In genomic region chr10:128888941-128889827, GRCm38 (mm10) we compare ENCODE assay signal across 8 mouse cellular contexts. TPM values are rescaled to one million over a fixed set of nuclear protein-coding genes. Genes with fewer than 3 reads are reported as not detected.
DNase-seq lines count a peak whose midpoint lies in the region; ATAC-seq and TF ChIP-seq lines count a peak whose summit lies in the region.

No protein-coding gene starts in this region.

- H3K36me3 ChIP-seq in heart, embryonic 14.5 days (ENCODE audit: control insufficient read depth, insufficient read depth, low read length), result peaks cover 20% of the 10 kb centered on the region; the same call in 1 of the 2 replicates
- H3K36me3 ChIP-seq in hindbrain, postnatal 0 days (ENCODE audit: insufficient read depth, low read length), result peaks cover 7% of the 10 kb centered on the region; the same call in 1 of the 2 replicates
- H3K36me3 ChIP-seq in midbrain, embryonic 16.5 days (ENCODE audit: control insufficient read depth, insufficient read depth, low read length), result peaks cover 8% of the 10 kb centered on the region; the same call in 1 of the 2 replicates

- no peak for ATAC-seq in heart, embryonic 14.5 days (ENCODE audit: insufficient number of reproducible peaks, insufficient read depth, low FRiP score, low read depth)
- ATAC-seq in hindbrain, postnatal 0 days, result peak; percentile 8
- ATAC-seq in midbrain, embryonic 16.5 days, result peak; percentile 26
- no peak for ATAC-seq in monocyte, adult 5-6 weeks (replicated peaks; ENCODE audit: insufficient number of reproducible peaks, low FRiP score, low TSS enrichment, poor library complexity, severe bottlenecking)

- H3K4me1 ChIP-seq in heart, embryonic 14.5 days (ENCODE audit: control insufficient read depth in 2 of 2, insufficient read depth in 2 of 2, low read length in 2 of 2), result peaks cover 17 to 23% of the 10 kb centered on the region in 2 experiments
- peaks cover 22% of the 10 kb centered on the region for H3K4me1 ChIP-seq in hindbrain, postnatal 0 days (ENCODE audit: insufficient read depth, low read length)
- peaks cover 34% of the 10 kb centered on the region for H3K4me1 ChIP-seq in midbrain, embryonic 16.5 days (ENCODE audit: control insufficient read depth, insufficient read depth, low read length)

- no peak for TF ChIP-seq CTCF in hindbrain, postnatal 0 days (IDR thresholded peaks at IDR 0.05; ENCODE audit: low read depth)

- H3K9ac ChIP-seq in heart, embryonic 14.5 days (ENCODE audit: low read length), result peak overlapping the region; percentile 63
- peak overlapping the region; percentile 46 for H3K9ac ChIP-seq in hindbrain, postnatal 0 days (replicated peaks; ENCODE audit: low read length)
- H3K9ac ChIP-seq in midbrain, embryonic 16.5 days (ENCODE audit: low read depth, low read length), result peak overlapping the region; percentile 52

- H3K27me3 ChIP-seq in heart, embryonic 14.5 days (ENCODE audit: control insufficient read depth, insufficient read depth, low read length), result peaks cover 6% of the 10 kb centered on the region
- H3K27me3 ChIP-seq in hindbrain, postnatal 0 days (ENCODE audit: insufficient read depth, low read length), result no peaks in the 10 kb centered on the region
- no peaks in the 10 kb centered on the region for H3K27me3 ChIP-seq in midbrain, embryonic 16.5 days (ENCODE audit: control insufficient read depth, insufficient read depth, low read depth, low read length)

- peak overlapping the region; percentile 96 for H3K4me2 ChIP-seq in heart, embryonic 14.5 days (ENCODE audit: low read length)
- H3K4me2 ChIP-seq in hindbrain, postnatal 0 days (ENCODE audit: low read depth, low read length), result peak overlapping the region; percentile 86
- H3K4me2 ChIP-seq in midbrain, embryonic 16.5 days (ENCODE audit: low read length), result peak overlapping the region; percentile 92

- peak overlapping the region; percentile 25 to 39; a peak in 1 of 4 replicates for H3K27ac ChIP-seq in heart, embryonic 14.5 days (replicated peaks in 1 of 2; ENCODE audit: control insufficient read depth in 1 of 2, insufficient read depth in 1 of 2, low read depth in 2 of 2, low read length in 2 of 2)
- no peak overlapping the region; the same call in 1 of the 2 replicates for H3K27ac ChIP-seq in hindbrain, postnatal 0 days
- H3K27ac ChIP-seq in midbrain, embryonic 16.5 days (ENCODE audit: low read length), result peak overlapping the region; percentile 38

- peak overlapping the region; percentile 12 to 33 for H3K4me3 ChIP-seq in heart, embryonic 14.5 days (ENCODE audit: control insufficient read depth in 1 of 2, insufficient read depth in 1 of 2, low read depth in 1 of 2, low read length in 2 of 2)
- H3K4me3 ChIP-seq in hindbrain, postnatal 0 days (ENCODE audit: low read length), result peak overlapping the region; percentile 31
- peak overlapping the region; percentile 82 for H3K4me3 ChIP-seq in midbrain, embryonic 16.5 days (ENCODE audit: low read depth, low read length)

- 1% methylated on average over 7 of the region's 7 CpGs for WGBS in heart, embryonic 14.5 days
- whole genome bisulfite sequencing in hindbrain, postnatal 0 days, result 0% methylated on average over 6 of the region's 7 CpGs
- 1% methylated on average over 7 of the region's 7 CpGs for WGBS in midbrain, embryonic 16.5 days

- no peak for DNase-seq in heart, adult 18-20 months
- peak; percentile 93 for DNase-seq in embryo, embryonic 11 days
- peak; percentile 73 for DNase-seq in hindbrain, postnatal 0 days (ENCODE audit: low spot score)
- no peak for DNase-seq in cerebellum, adult 9-10 months
- no peak for DNase-seq in adrenal gland, adult (ENCODE audit: inconsistent age in 2 of 2, low spot score in 1 of 2)

- H3K9me3 ChIP-seq in heart, embryonic 14.5 days (ENCODE audit: control insufficient read depth, low read length), result no peaks in the 10 kb centered on the region
- no peaks in the 10 kb centered on the region for H3K9me3 ChIP-seq in hindbrain, postnatal 0 days (ENCODE audit: low read length)
- H3K9me3 ChIP-seq in midbrain, embryonic 16.5 days (replicated peaks; ENCODE audit: control insufficient read depth, low read length, poor library complexity, severe bottlenecking), result no peaks in the 10 kb centered on the region

RNA-seq across cellular contexts. Expression of gene Gdf11, which starts 2.3 kb away (rescaled TPM):
- 2.3 and 3.4 TPM in 2 replicates for polyA plus RNA-seq in heart, embryonic 14.5 days (2014; fragmentation: Nextera tagmentation; extraction: Ambion mirVana)
- total RNA-seq in heart, adult 18-20 months (2021), result 1 to 10 TPM; 2.3 to 2.6 TPM
- 15.9 and 18.8 TPM in 2 replicates for total RNA-seq in hindbrain, postnatal 0 days (2014; rRNA removed)
- 6.7 and 7.6 TPM in 2 replicates for polyA plus RNA-seq in hindbrain, postnatal 0 days (2015; fragmentation: Nextera tagmentation; extraction: Ambion mirVana)
- polyA plus RNA-seq in midbrain, embryonic 16.5 days (2015; fragmentation: Nextera tagmentation; extraction: Ambion mirVana), result 7.6 and 7.9 TPM in 2 replicates
- 0.57 to 3.8 TPM (median 1.8 TPM) in 3 replicates for total RNA-seq in monocyte, adult 5-6 weeks (2017)

RNA-seq across cellular contexts. Expression of gene Cd63, which starts 11.6 kb away (rescaled TPM):
- polyA plus RNA-seq in heart, embryonic 14.5 days (2014; fragmentation: Nextera tagmentation; extraction: Ambion mirVana), result 363 and 394 TPM in 2 replicates
- total RNA-seq in heart, adult 18-20 months (2021), result 100 to 1,000 TPM; 144 to 158 TPM
- 35.2 and 40.9 TPM in 2 replicates for total RNA-seq in hindbrain, postnatal 0 days (2014; rRNA removed)
- polyA plus RNA-seq in hindbrain, postnatal 0 days (2015; fragmentation: Nextera tagmentation; extraction: Ambion mirVana), result 417 and 436 TPM in 2 replicates
- polyA plus RNA-seq in midbrain, embryonic 16.5 days (2015; fragmentation: Nextera tagmentation; extraction: Ambion mirVana), result 152 and 195 TPM in 2 replicates
- 12.1 to 26.5 TPM (median 22.9 TPM) in 3 replicates for total RNA-seq in monocyte, adult 5-6 weeks (2017)

RNA-seq across cellular contexts. Expression of gene Rdh5, which starts 33.5 kb away (rescaled TPM):
- 7.7 and 11.5 TPM in 2 replicates for polyA plus RNA-seq in heart, embryonic 14.5 days (2014; fragmentation: Nextera tagmentation; extraction: Ambion mirVana)
- 1 to 10 TPM; 4.3 to 4.7 TPM for total RNA-seq in heart, adult 18-20 months (2021)
- 22.6 and 24.8 TPM in 2 replicates for total RNA-seq in hindbrain, postnatal 0 days (2014; rRNA removed)
- polyA plus RNA-seq in hindbrain, postnatal 0 days (2015; fragmentation: Nextera tagmentation; extraction: Ambion mirVana), result 21.0 and 29.2 TPM in 2 replicates
- 13.6 TPM in 2 replicates for polyA plus RNA-seq in midbrain, embryonic 16.5 days (2015; fragmentation: Nextera tagmentation; extraction: Ambion mirVana)
- 1.5 to 7.6 TPM in 2 of 3 replicates, not detected in the other for total RNA-seq in monocyte, adult 5-6 weeks (2017)

RNA-seq across cellular contexts. Expression of gene Bloc1s1, which starts 34.7 kb away (rescaled TPM):
- 239 and 251 TPM in 2 replicates for polyA plus RNA-seq in heart, embryonic 14.5 days (2014; fragmentation: Nextera tagmentation; extraction: Ambion mirVana)
- total RNA-seq in heart, adult 18-20 months (2021), result 100 to 1,000 TPM; 194 to 199 TPM
- 70.9 and 97.6 TPM in 2 replicates for total RNA-seq in hindbrain, postnatal 0 days (2014; rRNA removed)
- 292 and 298 TPM in 2 replicates for polyA plus RNA-seq in hindbrain, postnatal 0 days (2015; fragmentation: Nextera tagmentation; extraction: Ambion mirVana)
- 227 and 228 TPM in 2 replicates for polyA plus RNA-seq in midbrain, embryonic 16.5 days (2015; fragmentation: Nextera tagmentation; extraction: Ambion mirVana)
- total RNA-seq in monocyte, adult 5-6 weeks (2017), result 110 to 127 TPM (median 111 TPM) in 3 replicates

RNA-seq across cellular contexts. Expression of gene Itga7, which starts 44.4 kb away (rescaled TPM):
- polyA plus RNA-seq in heart, embryonic 14.5 days (2014; fragmentation: Nextera tagmentation; extraction: Ambion mirVana), result 3.7 and 3.9 TPM in 2 replicates
- total RNA-seq in heart, adult 18-20 months (2021), result 100 to 1,000 TPM; 144 to 148 TPM
- total RNA-seq in hindbrain, postnatal 0 days (2014; rRNA removed), result 29.0 and 30.6 TPM in 2 replicates
- 15.1 and 16.9 TPM in 2 replicates for polyA plus RNA-seq in hindbrain, postnatal 0 days (2015; fragmentation: Nextera tagmentation; extraction: Ambion mirVana)
- polyA plus RNA-seq in midbrain, embryonic 16.5 days (2015; fragmentation: Nextera tagmentation; extraction: Ambion mirVana), result 6.1 and 9.2 TPM in 2 replicates
- 0.19 to 0.53 TPM in 2 of 3 replicates, not detected in the other for total RNA-seq in monocyte, adult 5-6 weeks (2017)

Comparison
In these comparisons a context has a peak if more than half of its experiments do, and no peak if none do; other contexts are left out.
1. ATAC-seq: peak in hindbrain, postnatal 0 days (single experiment) and midbrain, embryonic 16.5 days (single experiment); none in heart, embryonic 14.5 days (single experiment) and monocyte, adult 5-6 weeks (single experiment).
2. H3K4me3 ChIP-seq: peak in every context shown above with its lines; median percentile 82 in midbrain, embryonic 16.5 days; 31 in hindbrain, postnatal 0 days; 22 in heart, embryonic 14.5 days.
3. DNase-seq: peak in embryo, embryonic 11 days (single experiment) and hindbrain, postnatal 0 days (single experiment); none in heart, adult 18-20 months (0 of 2), cerebellum, adult 9-10 months (single experiment) and adrenal gland, adult (0 of 2).
4. Peak in every context shown above with its lines, with median percentiles within 50 percentile points of each other: H3K4me2 ChIP-seq and H3K9ac ChIP-seq.